Mouse (Mus musculus) C2C12 (cell line): ENCODE results near the gene Ptk7. TPM values are rescaled to one million over a fixed set of nuclear protein-coding genes. Genes with fewer than 3 reads are reported as not detected.
A peak's percentile ranks its signal among the peaks of the same experiment; 100 is the strongest.

Experiments
- H3K27me3 ChIP-seq: one replicate; pipeline ENCODE4 v1.6.1; 2011; ENCODE audit not compliant: control insufficient read depth, insufficient read depth, insufficient read length
- H3K36me3 ChIP-seq: one replicate; pipeline ENCODE4 v1.6.1; 2011; ENCODE audit not compliant: control insufficient read depth, insufficient read depth
- H3K4me3 ChIP-seq: one replicate; pipeline ENCODE4 v1.5.1; 2011; ENCODE audit warnings: mild to moderate bottlenecking, control low read depth; ENCODE audit not compliant: poor library complexity, insufficient read depth, severe bottlenecking
- H3K79me2 ChIP-seq: one replicate; pipeline ENCODE4 v1.6.1; 2011; ENCODE audit not compliant: control insufficient read depth, insufficient read depth
- H3K79me3 ChIP-seq: one replicate; pipeline ENCODE4 v1.6.1; 2011; ENCODE audit warnings: low read depth, control low read depth
- H3ac ChIP-seq: one replicate; pipeline ENCODE3; 2011; ENCODE audit warnings: low read depth; ENCODE audit not compliant: control insufficient read depth, insufficient read length
- CEBPB ChIP-seq: IDR thresholded peaks from one replicate; pipeline ENCODE4 v1.6.1; 2011; ENCODE audit warnings: low read depth, mild to moderate bottlenecking, control low read depth, moderate library complexity
- CTCF ChIP-seq: IDR thresholded peaks from one replicate; pipeline ENCODE4 v1.5.1; 2011; ENCODE audit not compliant: control insufficient read depth, insufficient read depth, insufficient read length
- FOSL1 ChIP-seq: IDR thresholded peaks from one replicate; pipeline ENCODE4 v1.8.0; 2011; ENCODE audit warnings: mild to moderate bottlenecking, low read length; ENCODE audit not compliant: poor library complexity, insufficient read depth, severe bottlenecking
- MAX ChIP-seq: IDR thresholded peaks from one replicate; pipeline ENCODE4 v1.6.1; 2011; ENCODE audit warnings: mild to moderate bottlenecking, control low read depth
- MYOD1 ChIP-seq: IDR thresholded peaks from one replicate; pipeline ENCODE4 v1.6.1; 2011; ENCODE audit warnings: low read depth; ENCODE audit not compliant: control insufficient read depth, insufficient read length
- MYOG ChIP-seq: IDR thresholded peaks from one replicate; pipeline ENCODE4 v1.6.1; 2011; ENCODE audit not compliant: control insufficient read depth, insufficient read length; ENCODE audit errors: extremely low read depth
- USF1 ChIP-seq: IDR thresholded peaks from one replicate; pipeline ENCODE4 v1.6.1; 2011; ENCODE audit warnings: low read depth, mild to moderate bottlenecking, control low read depth, moderate library complexity
- polyA plus RNA-seq: library from polyadenylated mRNA; unstranded; fragments of >200 nt; fragmentation: generic; extraction: Trizol; gene quantifications from one replicate; pipeline ENCODE4 v1.2.1, GENCODE M21; 2012; ENCODE audit warnings: missing spikeins

Gene Ptk7
- polyA plus RNA-seq, 1 experiment: 26.1 TPM

GRCm38 (mm10) chr17:46552841-46553423 lies 76.4 kb downstream of the Ptk7 start:
- Histone ChIP-seq H3K27me3 (no peaks in the 10 kb centered on the region), H3ac (peak overlapping the region; percentile 36), H3K79me3 (peaks cover 30% of the 10 kb centered on the region), H3K4me3 (no peak overlapping the region), H3K79me2 (peaks cover 56% of the 10 kb centered on the region), H3K36me3 (peaks cover 42% of the 10 kb centered on the region)
- TF ChIP-seq MYOD1 (peak; percentile 66), CTCF (no peak), MAX (peak; percentile 31), FOSL1 (no peak)

GRCm38 (mm10) chr17:46552151-46552550 lies 77.2 kb downstream of the Ptk7 start:
- TF ChIP-seq FOSL1: no peak
- no peak for TF ChIP-seq CEBPB
- TF ChIP-seq CTCF: no peak
- TF ChIP-seq MYOD1: no peak
- TF ChIP-seq MYOG: no peak
- no peak for TF ChIP-seq USF1
- no peak for TF ChIP-seq MAX
- H3K79me2 ChIP-seq: peaks cover 56% of the 10 kb centered on the region
- peaks cover 30% of the 10 kb centered on the region for H3K79me3 ChIP-seq
- peaks cover 42% of the 10 kb centered on the region for H3K36me3 ChIP-seq
- no peak overlapping the region for H3ac ChIP-seq
- no peak overlapping the region for H3K4me3 ChIP-seq
- H3K27me3 ChIP-seq: no peaks in the 10 kb centered on the region

- peaks cover 30% of the 10 kb centered on the region for H3K79me3 ChIP-seq
- TF ChIP-seq CTCF (no peak), MYOD1 (peak; percentile 55)
- no peak overlapping the region for H3K4me3 ChIP-seq
- no peaks in the 10 kb centered on the region for H3K27me3 ChIP-seq
- H3ac ChIP-seq: no peak overlapping the region
- peaks cover 56% of the 10 kb centered on the region for H3K79me2 ChIP-seq
- H3K36me3 ChIP-seq: peaks cover 42% of the 10 kb centered on the region
Measured at GRCm38 (mm10) chr17:46551369-46551768, 77.9 kb downstream of the Ptk7 start.

- peaks cover 30% of the 10 kb centered on the region for H3K79me3 ChIP-seq
- no peaks in the 10 kb centered on the region for H3K27me3 ChIP-seq
- H3K4me3 ChIP-seq: no peak overlapping the region
- peaks cover 42% of the 10 kb centered on the region for H3K36me3 ChIP-seq
- TF ChIP-seq MYOD1: peak; percentile 36
- no peak for TF ChIP-seq CEBPB
- H3ac ChIP-seq: peak overlapping the region; percentile 13
- peaks cover 56% of the 10 kb centered on the region for H3K79me2 ChIP-seq
Measured at GRCm38 (mm10) chr17:46550904-46551303, 78.4 kb downstream of the Ptk7 start.

DNA sequence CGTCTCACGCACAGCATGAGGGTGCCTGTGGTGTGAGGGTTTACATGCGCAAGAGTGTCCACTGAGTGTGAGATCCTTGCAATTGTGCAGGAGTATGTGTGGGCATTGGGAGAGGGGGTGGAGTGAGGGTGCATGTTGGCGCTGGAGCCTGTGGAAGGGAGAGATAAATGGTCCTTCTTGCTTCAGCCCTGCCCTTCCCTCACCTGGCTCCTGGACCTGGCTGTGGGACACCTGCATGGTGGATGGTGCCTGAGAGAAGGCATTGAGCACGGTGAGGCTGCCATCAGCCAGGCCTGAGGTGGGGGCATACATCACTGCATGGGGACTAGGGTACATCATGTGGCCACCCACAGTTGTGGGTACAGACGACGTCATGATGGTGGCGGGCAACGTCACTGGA lies 79.7 kb downstream of the Ptk7 start:
- Histone ChIP-seq H3K79me2 (peaks cover 43% of the 10 kb centered on the region), H3K36me3 (peaks cover 42% of the 10 kb centered on the region), H3K79me3 (peaks cover 22% of the 10 kb centered on the region), H3ac (no peak overlapping the region), H3K4me3 (no peak overlapping the region), H3K27me3 (no peaks in the 10 kb centered on the region)
- TF ChIP-seq CEBPB (no peak), CTCF (no peak), MYOG (no peak), USF1 (no peak), FOSL1 (no peak), MAX (no peak), MYOD1 (no peak)

GRCm38 (mm10) chr17:46549193-46549592 lies 80.1 kb downstream of the Ptk7 start:
- H3K4me3 ChIP-seq: no peak overlapping the region
- TF ChIP-seq CEBPB: no peak
- TF ChIP-seq CTCF: peak; percentile 54
- TF ChIP-seq FOSL1: no peak
- TF ChIP-seq USF1: no peak
- H3K79me2 ChIP-seq: peaks cover 39% of the 10 kb centered on the region
- peaks cover 17% of the 10 kb centered on the region for H3K79me3 ChIP-seq
- no peaks in the 10 kb centered on the region for H3K27me3 ChIP-seq
- H3ac ChIP-seq: no peak overlapping the region
- H3K36me3 ChIP-seq: peaks cover 42% of the 10 kb centered on the region
